Mouse (Mus musculus): Measurements from ENCODE around the gene Tfcp2l1. TPM values are rescaled to one million over a fixed set of nuclear protein-coding genes. Genes with fewer than 3 reads are reported as not detected.

Gene Tfcp2l1
- polyA plus RNA-seq, 1 experiment from 2014 or later = 25.0 TPM

- H3K9ac ChIP-seq = no peak overlapping the region
These were observed 35.3 kb downstream of the Tfcp2l1 start for GRCm38 (mm10) chr1:118663062-118663461.

GRCm38 (mm10) chr1:118667536-118667935 lies 39.8 kb downstream of the Tfcp2l1 start:
- ATAC-seq (replicated peaks; ENCODE audit: low FRiP score) = no peak
- peaks cover 14% of the 10 kb centered on the region for H3K4me1 ChIP-seq

More at GRCm38 (mm10) chr1:118663062-118663461, 35.3 kb downstream of the Tfcp2l1 start:
- H3K9me3 ChIP-seq (replicated peaks) = no peaks in the 10 kb centered on the region
- H3K4me1 ChIP-seq = peaks cover 18% of the 10 kb centered on the region
- no peaks in the 10 kb centered on the region for H3K27me3 ChIP-seq
- no peak for ATAC-seq (replicated peaks; ENCODE audit: low FRiP score)
- 32% methylated on average over 1 of the region's 1 CpGs for WGBS
- no peak overlapping the region for H3K4me2 ChIP-seq
- H3K36me3 ChIP-seq = peaks cover 26% of the 10 kb centered on the region
- H3K4me3 ChIP-seq (replicated peaks) = no peak overlapping the region
- 0 out of 2 replicates have a peak overlapping the region, but pooled peaks have one; percentile 11 for H3K27ac ChIP-seq

GRCm38 (mm10) chr1:118672196-118672595 lies 44.5 kb downstream of the Tfcp2l1 start:
- Histone ChIP-seq H3K9me3 (replicated peaks) (no peaks in the 10 kb centered on the region), H3K36me3 (peaks cover 41% of the 10 kb centered on the region), H3K9ac (no peak overlapping the region), H3K27me3 (no peaks in the 10 kb centered on the region), H3K4me3 (replicated peaks) (no peak overlapping the region), H3K4me2 (no peak overlapping the region), H3K27ac (peak overlapping the region; percentile 94), H3K4me1 (peaks cover 23% of the 10 kb centered on the region)
- 30% methylated on average over 8 of the region's 8 CpGs for WGBS
- peak; percentile 95 for ATAC-seq (replicated peaks; ENCODE audit: low FRiP score)

More at GRCm38 (mm10) chr1:118667536-118667935, 39.8 kb downstream of the Tfcp2l1 start:
- Histone ChIP-seq H3K27ac (0 out of 2 replicates have a peak overlapping the region, but pooled peaks have one; percentile 27), H3K4me3 (replicated peaks) (no peak overlapping the region), H3K4me2 (no peak overlapping the region), H3K27me3 (no peaks in the 10 kb centered on the region), H3K9ac (no peak overlapping the region), H3K36me3 (peaks cover 45% of the 10 kb centered on the region), H3K9me3 (replicated peaks) (no peaks in the 10 kb centered on the region)

GRCm38 (mm10) chr1:118674176-118674575 lies 46.4 kb downstream of the Tfcp2l1 start:
- no peak overlapping the region for H3K27ac ChIP-seq
- no peak overlapping the region for H3K4me2 ChIP-seq
- 75% methylated on average over 4 of the region's 4 CpGs for WGBS
- H3K9me3 ChIP-seq (replicated peaks) = no peaks in the 10 kb centered on the region
- no peak overlapping the region for H3K9ac ChIP-seq
- H3K36me3 ChIP-seq = peaks cover 38% of the 10 kb centered on the region
- peaks cover 23% of the 10 kb centered on the region for H3K4me1 ChIP-seq
- H3K27me3 ChIP-seq = no peaks in the 10 kb centered on the region
- no peak for ATAC-seq (replicated peaks; ENCODE audit: low FRiP score)
- H3K4me3 ChIP-seq (replicated peaks) = no peak overlapping the region

GRCm38 (mm10) chr1:118681980-118682379 lies 54.2 kb downstream of the Tfcp2l1 start:
- no peak overlapping the region for H3K4me2 ChIP-seq
- no peaks in the 10 kb centered on the region for H3K27me3 ChIP-seq
- no peak overlapping the region for H3K4me3 ChIP-seq (replicated peaks)
- no peak overlapping the region for H3K9ac ChIP-seq
- 44% methylated on average over 1 of the region's 1 CpGs for WGBS
- H3K36me3 ChIP-seq = peaks cover 32% of the 10 kb centered on the region; the same call in 1 of the 2 replicates
- H3K9me3 ChIP-seq (replicated peaks) = no peaks in the 10 kb centered on the region
- peak; percentile 77 for ATAC-seq (replicated peaks; ENCODE audit: low FRiP score)
- H3K4me1 ChIP-seq = no peaks in the 10 kb centered on the region
- peak overlapping the region; percentile 59 for H3K27ac ChIP-seq

- Histone ChIP-seq H3K9me3 (replicated peaks) (no peaks in the 10 kb centered on the region), H3K4me1 (no peaks in the 10 kb centered on the region), H3K4me2 (no peak overlapping the region), H3K27ac (peak overlapping the region; percentile 24; the same call in 1 of the 2 replicates), H3K27me3 (no peaks in the 10 kb centered on the region), H3K36me3 (peaks cover 21% of the 10 kb centered on the region; the same call in 1 of the 2 replicates), H3K9ac (no peak overlapping the region), H3K4me3 (replicated peaks) (no peak overlapping the region)
- no peak for ATAC-seq (replicated peaks; ENCODE audit: low FRiP score)
- 70% methylated on average over 4 of the region's 4 CpGs for WGBS
These were observed 55.9 kb downstream of the Tfcp2l1 start for GRCm38 (mm10) chr1:118683686-118684085.

- H3K36me3 ChIP-seq = no peaks in the 10 kb centered on the region
These were observed 60.0 kb downstream of the Tfcp2l1 start for GRCm38 (mm10) chr1:118687726-118688125.

GRCm38 (mm10) chr1:118689830-118690229 lies 62.1 kb downstream of the Tfcp2l1 start:
- no peaks in the 10 kb centered on the region for H3K4me1 ChIP-seq
- 0 out of 2 replicates have a peak overlapping the region, but pooled peaks have one; percentile 6 for H3K27ac ChIP-seq
- H3K36me3 ChIP-seq = no peaks in the 10 kb centered on the region
- WGBS = 57% methylated on average over 5 of the region's 5 CpGs
- no peaks in the 10 kb centered on the region for H3K27me3 ChIP-seq
- no peak overlapping the region for H3K4me2 ChIP-seq
- no peak overlapping the region for H3K4me3 ChIP-seq (replicated peaks)
- 0 out of 2 replicates have a peak, but pooled peaks have one; percentile 47 for ATAC-seq (replicated peaks; ENCODE audit: low FRiP score)
- no peaks in the 10 kb centered on the region for H3K9me3 ChIP-seq (replicated peaks)
- H3K9ac ChIP-seq = no peak overlapping the region

More at GRCm38 (mm10) chr1:118687726-118688125, 60.0 kb downstream of the Tfcp2l1 start:
- 83% methylated on average over 10 of the region's 10 CpGs for WGBS
- H3K4me3 ChIP-seq (replicated peaks) = no peak overlapping the region
- no peak overlapping the region for H3K27ac ChIP-seq
- H3K9ac ChIP-seq = no peak overlapping the region
- no peak for ATAC-seq (replicated peaks; ENCODE audit: low FRiP score)
- H3K4me1 ChIP-seq = no peaks in the 10 kb centered on the region
- no peak overlapping the region for H3K4me2 ChIP-seq
- no peaks in the 10 kb centered on the region for H3K9me3 ChIP-seq (replicated peaks)
- H3K27me3 ChIP-seq = no peaks in the 10 kb centered on the region

- Histone ChIP-seq H3K4me1 (peaks cover 4% of the 10 kb centered on the region; the same call in 1 of the 2 replicates), H3K4me3 (replicated peaks) (no peak overlapping the region), H3K36me3 (no peaks in the 10 kb centered on the region), H3K9ac (no peak overlapping the region), H3K27ac (no peak overlapping the region), H3K27me3 (no peaks in the 10 kb centered on the region), H3K4me2 (no peak overlapping the region), H3K9me3 (replicated peaks) (no peaks in the 10 kb centered on the region)
- 75% methylated on average over 2 of the region's 2 CpGs for WGBS
- ATAC-seq (replicated peaks; ENCODE audit: low FRiP score) = no peak
These were observed 66.7 kb downstream of the Tfcp2l1 start for GRCm38 (mm10) chr1:118694436-118694835.

- H3K36me3 ChIP-seq = no peaks in the 10 kb centered on the region
- H3K4me1 ChIP-seq = peaks cover 7% of the 10 kb centered on the region; the same call in 1 of the 2 replicates
- 74% methylated on average over 6 of the region's 6 CpGs for WGBS
- H3K27me3 ChIP-seq = no peaks in the 10 kb centered on the region
- H3K4me2 ChIP-seq = no peak overlapping the region
- H3K4me3 ChIP-seq (replicated peaks) = no peak overlapping the region
- no peaks in the 10 kb centered on the region for H3K9me3 ChIP-seq (replicated peaks)
- H3K9ac ChIP-seq = no peak overlapping the region
- ATAC-seq (replicated peaks; ENCODE audit: low FRiP score) = no peak
- H3K27ac ChIP-seq = no peak overlapping the region
These were observed 70.2 kb downstream of the Tfcp2l1 start for GRCm38 (mm10) chr1:118697906-118698305.

- Histone ChIP-seq H3K4me3 (replicated peaks) (no peak overlapping the region), H3K36me3 (no peaks in the 10 kb centered on the region), H3K9ac (no peak overlapping the region), H3K27ac (no peak overlapping the region), H3K4me2 (no peak overlapping the region), H3K9me3 (replicated peaks) (no peaks in the 10 kb centered on the region), H3K27me3 (no peaks in the 10 kb centered on the region), H3K4me1 (peaks cover 7% of the 10 kb centered on the region; the same call in 1 of the 2 replicates)
- peak; percentile 33; the same call in 1 of the 2 replicates for ATAC-seq (replicated peaks; ENCODE audit: low FRiP score)
- 42% methylated on average over 6 of the region's 6 CpGs for WGBS
These were observed 71.6 kb downstream of the Tfcp2l1 start for GRCm38 (mm10) chr1:118699118-118699890.

- no peaks in the 10 kb centered on the region for H3K27me3 ChIP-seq
- H3K27ac ChIP-seq = no peak overlapping the region
- H3K9ac ChIP-seq = no peak overlapping the region
- H3K9me3 ChIP-seq (replicated peaks) = no peaks in the 10 kb centered on the region
- no peak for ATAC-seq (replicated peaks; ENCODE audit: low FRiP score)
- H3K4me2 ChIP-seq = no peak overlapping the region
- WGBS = 86% methylated on average over 1 of the region's 1 CpGs
- no peaks in the 10 kb centered on the region for H3K36me3 ChIP-seq
- H3K4me3 ChIP-seq (replicated peaks) = no peak overlapping the region
- peaks cover 7% of the 10 kb centered on the region; the same call in 1 of the 2 replicates for H3K4me1 ChIP-seq
These were observed 72.2 kb downstream of the Tfcp2l1 start for GRCm38 (mm10) chr1:118699961-118700360.
